Mouse (Mus musculus) gastrocnemius, postnatal 14 days (tissue): Measurements from ENCODE around the gene Zbtb3. TPM values are rescaled to one million over a fixed set of nuclear protein-coding genes. Genes with fewer than 3 reads are reported as not detected.
"Not testable (repeated sequence)": the region's sequence is repeated elsewhere in the genome, so short reads cannot be mapped to it uniquely, and the experiment has no call there.

Experiments
- DNase-seq: peaks from one replicate; pipeline ENCODE4 v3.0.0; 2021; ENCODE audit warnings: mixed read lengths
- intact Hi-C: fragments of 180-260 bp; cut with DNase I; formaldehyde crosslinking; loops from one replicate; pipeline ENCODE4 v1.15.1; 2025; ENCODE audit warnings: low total_unique reads
- total RNA-seq, 2 experiments: library from RNA; stranded (reverse); gene quantifications; 2 replicates each; pipeline ENCODE4 v1.2.3; 2021

Gene Zbtb3
- total RNA-seq, 2 experiments from 2014 or later = 0.62 to 1.5 TPM

DNA sequence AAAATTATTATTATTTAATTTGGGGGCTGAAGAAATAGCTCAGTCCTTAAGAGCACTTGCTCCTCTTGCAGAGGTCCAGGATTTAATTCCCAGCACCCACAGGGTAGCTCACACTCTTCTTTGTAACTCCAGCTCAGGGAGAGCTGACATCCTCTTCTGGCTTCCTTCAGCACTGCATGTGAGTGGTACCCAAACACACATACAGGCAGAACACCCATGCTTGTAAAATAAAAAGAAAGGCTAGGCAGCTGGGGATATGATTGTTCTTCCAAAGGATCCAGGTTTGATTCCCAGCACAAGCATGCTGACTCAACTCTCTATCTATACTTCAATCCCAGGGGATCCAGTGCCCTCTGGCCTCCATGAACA is 3.4 kb upstream of the Zbtb3 start:
- intact Hi-C loops = no loop called here
- DNase-seq = no peak

DNA sequence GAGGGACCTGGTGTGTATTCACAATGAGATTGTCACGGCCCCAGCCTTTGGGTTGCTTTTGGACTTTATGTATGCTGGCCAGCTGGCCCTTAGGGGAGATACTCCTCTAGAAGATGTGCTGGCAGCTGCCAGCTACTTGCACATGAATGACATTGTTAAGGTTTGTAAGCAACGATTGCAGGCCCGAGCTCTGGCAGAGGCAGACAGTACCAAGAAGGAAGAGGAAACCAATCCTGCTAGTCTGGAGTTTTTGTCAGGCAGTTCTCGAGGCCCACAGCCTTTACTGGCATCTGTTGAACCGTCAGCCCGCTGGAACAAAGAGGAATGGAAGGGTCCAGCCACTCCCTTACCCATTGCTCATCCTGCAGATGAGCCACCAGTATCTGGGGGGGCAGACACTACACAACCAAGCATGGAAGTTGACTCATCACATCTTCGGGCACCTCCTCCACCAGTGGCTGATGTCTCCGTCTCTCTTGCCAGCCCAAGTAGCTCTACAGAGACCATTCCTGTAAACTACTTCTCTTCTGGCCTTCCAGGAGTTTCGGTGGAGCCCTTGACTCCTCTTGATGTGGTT is 937 bp downstream of the Zbtb3 start:
- intact Hi-C loops = no loop called here
- DNase-seq = no peak

DNA sequence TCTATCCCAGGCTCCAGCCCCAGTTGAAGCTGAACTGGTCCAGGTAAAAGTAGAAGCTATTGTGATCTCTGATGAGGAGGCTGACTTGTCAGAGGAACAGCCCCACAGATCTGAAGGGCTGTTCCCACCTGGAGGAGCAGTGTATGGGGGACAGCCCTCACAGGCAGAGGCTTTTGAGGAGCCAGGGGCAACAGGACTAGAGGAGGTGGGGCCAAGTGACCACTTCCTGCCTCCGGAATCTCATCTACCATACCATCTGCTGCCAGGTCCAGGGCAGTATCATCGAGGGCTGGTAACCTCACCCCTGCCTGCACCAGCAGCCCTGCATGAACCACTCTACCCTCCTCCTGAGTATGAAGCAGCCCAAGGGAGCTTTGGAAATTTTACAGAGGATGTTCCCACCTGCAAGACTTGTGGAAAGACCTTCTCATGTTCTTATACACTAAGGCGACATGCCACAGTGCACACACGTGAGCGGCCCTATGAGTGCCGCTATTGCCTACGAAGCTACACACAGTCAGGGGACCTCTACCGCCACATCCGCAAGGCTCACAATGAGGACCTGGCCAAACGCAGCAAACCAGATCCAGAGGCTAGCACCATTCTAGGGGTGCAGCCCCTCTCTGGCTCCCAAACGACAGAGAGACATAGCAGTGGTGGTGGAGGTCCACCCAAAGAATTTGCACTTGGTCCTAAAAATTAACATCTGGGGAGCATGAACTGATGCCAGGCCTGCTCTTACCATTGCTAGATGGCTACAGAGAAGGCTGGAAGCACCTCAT is 1.7 kb downstream of the Zbtb3 start:
- intact Hi-C loops = no loop called here
- DNase-seq = no peak

DNA sequence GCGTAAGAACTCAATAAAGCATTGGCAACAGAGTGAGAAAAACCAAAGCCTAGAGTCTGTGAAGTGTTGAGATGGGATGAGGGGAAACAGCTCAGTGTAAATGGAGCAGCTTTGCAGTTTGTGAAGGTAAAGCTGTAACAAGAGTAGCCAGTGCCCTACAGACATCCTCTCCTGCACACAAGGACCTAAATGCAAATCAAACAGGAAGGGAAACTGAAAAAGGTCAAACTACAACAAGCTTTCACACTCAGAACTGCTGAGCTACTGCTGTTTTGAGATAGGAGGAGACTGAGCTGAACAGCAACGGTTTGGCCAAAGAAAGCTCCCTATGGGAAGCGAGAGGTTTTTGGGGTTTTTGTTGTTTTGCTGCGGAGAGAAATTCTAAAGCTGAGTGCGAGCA is 4.5 kb downstream of the Zbtb3 start:
- DNase-seq = no peak
- intact Hi-C loops = no loop called here

DNA sequence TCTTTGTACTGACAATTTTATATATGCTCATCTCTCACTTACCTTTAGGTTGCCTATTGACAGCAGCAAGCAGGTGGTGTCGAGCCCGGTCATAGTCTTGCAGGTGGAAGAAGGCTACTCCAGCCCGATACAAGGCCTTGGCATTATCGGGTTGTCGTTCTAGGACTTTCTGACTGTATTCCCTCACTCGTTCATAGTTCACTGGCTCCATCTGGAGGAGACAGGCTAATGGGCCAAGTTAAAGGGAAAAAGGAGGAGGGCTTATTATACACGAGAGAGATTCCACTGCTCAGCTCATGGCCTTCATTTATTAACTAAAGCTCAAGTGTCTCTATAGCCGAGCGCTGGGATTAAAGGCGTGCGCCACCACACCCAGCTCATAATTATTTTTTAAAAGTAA is 13.5 kb downstream of the Zbtb3 start:
- DNase-seq = no peak
- intact Hi-C loops = no loop called here

DNA sequence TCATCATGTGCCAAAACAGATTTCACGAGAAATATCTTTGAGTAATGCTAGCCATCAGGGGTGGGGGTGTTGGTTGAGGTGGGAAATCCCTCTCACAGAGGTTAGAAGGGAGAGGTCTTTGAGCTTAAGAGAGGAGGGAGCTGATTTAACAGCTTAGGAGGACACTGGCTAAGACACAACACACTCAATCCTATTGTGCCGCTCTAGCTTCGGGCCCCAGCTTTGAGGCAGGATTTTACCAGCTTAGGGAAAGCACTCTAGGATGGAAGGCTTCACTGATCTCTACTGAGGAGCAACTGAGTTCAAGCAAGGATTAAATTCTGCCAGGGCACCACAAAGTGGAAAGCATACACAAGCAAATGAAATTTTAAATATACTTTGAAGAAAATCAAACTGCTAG is 14.6 kb downstream of the Zbtb3 start:
- intact Hi-C loops = no loop called here
- no peak for DNase-seq

DNA sequence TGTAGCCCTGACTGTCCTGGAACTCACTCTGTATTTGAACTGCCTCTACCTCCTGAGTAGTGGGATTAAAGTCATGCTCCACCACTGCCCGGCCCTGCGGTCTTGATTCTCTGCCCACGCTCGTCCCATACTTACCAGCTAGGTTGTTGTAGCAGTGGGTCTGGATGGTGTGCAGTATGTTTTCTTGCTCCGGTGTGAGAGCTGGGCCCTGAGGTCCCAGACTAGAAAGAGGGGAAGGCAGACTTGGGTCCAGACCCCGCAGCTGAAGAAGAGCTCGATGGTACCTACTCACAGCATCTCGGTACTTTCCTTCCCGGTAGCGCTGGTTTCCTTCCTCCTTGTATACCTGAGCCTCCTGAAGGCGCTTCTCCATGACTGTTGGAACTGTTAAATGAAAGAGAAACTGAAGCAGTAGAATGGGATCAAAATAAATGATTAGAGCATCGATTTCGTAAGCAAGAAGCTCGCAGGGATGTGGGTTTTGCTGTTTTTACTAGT is 16.0 kb downstream of the Zbtb3 start:
- DNase-seq = no peak
- intact Hi-C loops = no loop called here

DNA sequence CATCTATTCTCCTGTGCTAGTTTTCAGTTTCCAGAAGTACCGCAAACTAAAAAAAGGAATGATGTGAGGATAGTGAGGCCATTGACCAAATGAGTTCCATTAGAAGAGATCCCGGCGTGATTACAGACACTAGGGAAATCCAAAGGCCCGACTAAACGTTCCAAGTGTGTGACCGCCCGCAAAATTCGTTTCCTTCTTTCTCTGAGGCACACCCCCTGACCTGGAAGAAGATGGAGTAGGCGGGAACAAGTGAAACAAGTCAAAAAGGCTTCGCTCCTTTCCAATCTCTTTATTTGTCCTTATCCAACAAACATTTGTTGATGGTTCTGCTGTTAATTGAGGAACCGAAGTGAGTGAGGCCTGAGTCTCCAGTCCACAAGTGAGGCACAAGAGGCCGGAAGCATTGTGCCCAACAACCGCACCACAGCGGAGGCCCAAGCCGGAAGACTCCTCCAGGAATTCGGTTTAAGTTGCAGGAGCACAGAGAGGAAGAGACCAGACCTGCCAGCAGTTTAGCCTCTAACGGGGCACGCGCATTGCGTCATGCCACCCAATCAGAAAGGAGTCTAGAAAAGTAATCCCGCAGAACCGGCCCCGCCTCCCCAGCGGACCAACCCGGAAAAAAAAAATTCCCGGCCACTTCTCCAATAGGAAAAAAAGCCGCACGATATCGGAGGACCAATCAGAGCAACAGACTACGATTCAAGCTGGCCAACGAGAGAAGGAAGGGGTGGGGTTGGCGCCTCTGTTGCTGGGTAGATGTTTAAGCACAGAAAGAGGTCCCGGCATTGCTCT is 16.6 kb downstream of the Zbtb3 start, which contains the start of gene Ttc9c:
TSS of gene Ttc9c (minus strand) at position 533 of the 795 bp plus-strand sequence.
- DNase-seq = peak; percentile 97
- intact Hi-C loops = no loop called here

DNA sequence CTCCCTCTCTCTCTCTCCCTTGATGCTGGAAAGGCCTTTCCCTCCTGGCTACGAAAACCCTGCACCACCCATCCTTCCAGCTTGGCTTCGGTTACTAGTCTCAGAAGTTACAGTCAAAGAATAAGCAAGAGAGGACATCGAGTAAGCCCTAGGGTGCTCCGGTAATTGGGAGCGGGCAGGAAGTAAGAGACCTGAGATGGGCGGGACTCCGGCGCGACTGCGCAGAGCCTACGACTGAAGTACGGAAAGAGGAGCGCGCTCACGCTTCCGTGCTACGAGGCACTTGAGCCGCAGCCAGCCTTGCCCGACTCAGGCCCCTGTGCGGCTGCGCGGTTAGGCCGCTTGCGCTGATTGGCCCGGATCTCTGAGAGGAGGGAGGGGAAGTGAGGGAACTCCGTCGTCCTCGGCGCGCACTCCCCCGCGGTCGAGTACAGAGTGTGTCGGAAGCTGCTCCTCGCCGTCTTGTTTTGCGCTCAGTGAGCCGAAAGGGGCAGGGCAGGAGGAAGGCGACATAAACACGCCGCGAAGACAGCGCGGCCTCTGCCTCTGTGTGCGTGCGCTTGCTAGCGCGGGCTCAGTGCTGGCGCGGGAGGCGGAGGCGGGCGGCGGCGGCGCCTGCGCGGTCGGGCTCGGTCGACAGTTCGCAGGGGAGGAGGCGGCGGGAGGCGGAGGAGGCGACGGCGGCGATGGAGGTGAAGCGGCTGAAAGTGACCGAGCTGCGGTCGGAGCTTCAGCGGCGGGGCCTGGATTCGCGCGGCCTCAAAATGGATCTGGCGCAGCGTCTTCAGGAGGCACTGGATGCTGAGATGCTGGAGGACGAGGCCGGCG is 17.5 kb downstream of the Zbtb3 start, which contains the start of gene Hnrnpul2:
TSS of gene Hnrnpul2 (plus strand) at position 415 of the 828 bp plus-strand sequence.
- peak; percentile 99 for DNase-seq
- intact Hi-C loops = no loop called here

DNA sequence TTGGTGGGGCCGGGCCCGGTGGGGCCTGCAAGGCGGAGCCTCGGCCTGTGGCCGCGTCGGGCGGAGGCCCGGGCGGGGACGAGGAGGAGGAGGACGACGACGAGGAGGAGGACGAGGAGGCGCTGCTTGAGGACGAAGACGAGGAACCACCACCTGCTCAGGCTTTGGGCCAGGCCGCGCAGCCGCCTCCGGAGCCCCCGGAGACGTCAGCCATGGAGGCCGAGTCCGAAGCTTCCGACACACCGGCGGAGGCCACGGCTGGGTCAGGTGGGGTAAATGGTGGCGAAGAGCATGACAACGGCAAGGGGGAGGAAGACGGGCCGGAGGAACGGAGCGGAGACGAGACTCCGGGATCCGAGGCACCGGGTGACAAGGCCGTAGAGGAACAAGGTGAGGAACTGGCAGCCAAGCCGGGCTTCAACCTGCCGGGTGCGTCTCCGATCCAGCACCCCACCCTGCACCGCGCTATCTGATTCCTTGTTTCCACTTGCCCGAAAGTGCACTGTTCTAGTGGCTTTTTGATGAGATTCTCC is 18.1 kb downstream of the Zbtb3 start:
- intact Hi-C loops = no loop called here
- no peak for DNase-seq

DNA sequence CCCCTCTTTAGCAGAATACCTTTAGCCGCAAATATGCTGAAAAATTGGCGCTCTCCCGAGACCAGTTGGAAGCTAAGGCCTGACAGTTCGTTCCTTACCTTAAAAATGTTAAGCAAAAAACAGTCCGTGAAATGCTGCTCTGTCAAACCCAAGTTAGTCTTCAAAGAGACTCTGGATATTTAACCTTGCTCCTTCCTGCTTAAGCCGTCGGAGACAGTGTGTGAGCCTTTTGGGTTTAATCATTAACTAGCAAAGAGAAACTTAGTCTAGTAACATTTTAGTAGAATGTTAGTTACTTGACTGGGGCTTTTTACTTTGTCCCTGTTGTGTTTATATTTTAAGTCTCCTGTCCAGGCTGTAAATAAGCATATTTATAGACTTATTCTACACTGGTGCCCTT is 18.8 kb downstream of the Zbtb3 start:
- no peak for DNase-seq
- intact Hi-C loops = no loop called here

DNA sequence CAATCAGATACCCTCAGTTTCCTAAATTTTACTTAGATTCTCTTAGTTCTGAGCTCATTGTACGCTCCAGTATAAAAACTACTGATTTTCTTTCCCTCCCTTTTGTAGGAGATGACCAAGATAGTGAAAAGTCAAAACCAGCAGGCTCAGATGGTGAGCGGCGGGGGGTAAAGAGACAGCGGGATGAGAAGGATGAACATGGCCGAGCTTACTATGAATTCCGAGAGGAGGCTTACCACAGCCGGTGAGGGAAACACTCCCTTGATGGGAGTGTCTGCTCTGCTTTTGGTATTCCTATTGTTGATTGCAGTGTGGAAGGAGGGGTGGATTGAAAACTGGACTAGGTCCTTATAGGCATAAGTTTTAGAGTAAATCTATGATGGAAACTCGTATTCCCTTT is 20.3 kb downstream of the Zbtb3 start:
- intact Hi-C loops = no loop called here
- no peak for DNase-seq

DNA sequence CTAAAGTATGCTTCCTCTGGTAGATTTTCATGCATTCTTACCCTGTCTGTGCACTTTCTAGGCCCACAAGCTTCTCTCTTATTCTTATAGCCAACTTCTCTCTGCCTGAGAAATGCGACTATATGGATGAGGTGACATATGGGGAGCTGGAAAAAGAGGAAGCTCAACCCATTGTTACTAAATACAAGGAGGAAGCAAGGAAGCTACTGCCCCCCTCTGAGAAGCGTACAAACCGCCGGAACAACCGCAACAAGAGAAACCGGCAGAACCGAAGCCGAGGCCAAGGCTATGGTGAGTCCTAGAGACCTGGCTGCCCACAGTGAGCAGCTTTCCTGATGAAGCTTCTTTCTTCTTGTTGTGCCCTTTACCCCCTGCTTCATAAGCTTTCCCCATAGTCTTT is 27.3 kb downstream of the Zbtb3 start, which contains the start of gene AC129217.1:
TSS of gene AC129217.1 (plus strand) at position 114 of the 400 bp plus-strand sequence.
- DNase-seq = no peak
- intact Hi-C loops = no loop called here

DNA sequence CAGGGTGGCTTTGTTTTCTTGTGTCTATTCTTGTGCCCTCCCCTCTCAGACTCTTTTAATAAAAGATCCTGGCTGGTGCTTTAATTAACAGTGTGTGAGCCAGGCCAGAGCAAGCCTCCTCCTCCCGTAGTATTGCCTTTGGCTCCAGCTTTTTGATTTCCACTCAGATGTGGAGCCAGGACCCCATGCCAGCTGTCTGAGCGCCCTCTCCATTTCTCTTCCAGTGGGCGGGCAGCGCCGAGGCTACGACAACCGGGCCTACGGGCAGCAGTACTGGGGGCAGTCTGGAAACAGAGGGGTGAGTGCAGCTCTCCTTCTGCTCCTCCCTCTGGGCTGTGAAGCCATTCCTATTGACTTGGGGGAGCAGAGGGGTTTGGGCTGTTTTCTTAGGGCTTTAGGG is 28.3 kb downstream of the Zbtb3 start:
- intact Hi-C loops = no loop called here
- DNase-seq = no peak

DNA sequence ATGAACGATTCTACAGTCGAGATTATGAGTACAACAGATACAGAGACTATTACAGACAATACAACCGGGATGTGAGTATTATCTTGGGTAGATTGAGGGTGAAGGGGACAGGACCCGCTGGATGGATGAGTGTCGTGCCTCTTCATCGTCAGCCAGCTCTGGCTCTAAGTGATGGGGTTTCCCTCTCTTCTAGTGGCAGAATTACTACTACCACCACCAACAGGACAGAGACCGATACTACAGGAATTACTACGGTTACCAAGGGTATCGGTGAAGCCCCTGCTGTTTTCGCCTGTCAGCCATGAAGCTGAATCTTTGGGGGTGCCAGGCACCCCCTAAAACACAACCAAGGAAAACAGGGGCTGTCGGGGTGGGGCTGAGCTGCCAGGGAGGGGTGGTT is 28.9 kb downstream of the Zbtb3 start:
- DNase-seq = no peak
- intact Hi-C loops = no loop called here

DNA sequence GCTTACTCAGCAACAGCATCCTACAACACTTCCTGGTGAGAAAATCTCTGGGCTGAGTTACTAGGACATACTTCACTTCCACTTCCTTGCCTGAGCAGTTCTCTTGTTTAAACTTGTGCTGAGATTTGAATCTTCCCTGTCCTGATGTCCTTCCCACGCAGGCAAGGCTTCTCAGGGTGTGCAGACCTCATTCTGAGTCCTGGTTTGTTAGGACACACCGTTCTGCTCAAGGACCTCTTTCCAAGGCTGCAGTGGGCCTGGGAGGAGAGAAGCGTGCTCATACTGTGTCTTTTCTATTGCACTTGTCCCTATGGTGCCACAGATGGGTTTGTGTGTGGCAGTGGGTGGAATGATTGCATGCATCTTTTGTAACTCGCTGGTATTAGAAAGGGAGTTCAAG is 30.6 kb downstream of the Zbtb3 start:
- no peak for DNase-seq
- intact Hi-C loops = no loop called here

DNA sequence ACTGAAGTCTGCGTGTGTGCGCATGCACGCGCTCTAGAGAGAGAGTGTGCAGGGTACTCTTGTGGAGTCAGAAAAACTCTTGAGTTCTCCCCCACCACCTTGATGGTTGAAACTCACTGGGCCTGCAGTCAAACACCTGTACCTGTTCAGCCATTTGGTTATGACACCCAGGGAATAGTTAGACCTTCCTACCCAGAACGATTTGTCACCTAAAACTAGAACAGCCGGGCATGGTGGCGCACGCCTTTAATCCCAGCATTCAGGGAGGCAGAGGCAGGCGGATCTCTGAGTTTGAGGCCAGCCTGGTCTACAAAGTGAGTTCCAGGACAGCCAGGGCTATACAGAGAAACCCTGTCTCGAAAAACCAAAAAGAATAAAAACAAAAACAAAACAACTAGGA is 34.0 kb downstream of the Zbtb3 start:
- DNase-seq, intact Hi-C loops: not testable (repeated sequence)

DNA sequence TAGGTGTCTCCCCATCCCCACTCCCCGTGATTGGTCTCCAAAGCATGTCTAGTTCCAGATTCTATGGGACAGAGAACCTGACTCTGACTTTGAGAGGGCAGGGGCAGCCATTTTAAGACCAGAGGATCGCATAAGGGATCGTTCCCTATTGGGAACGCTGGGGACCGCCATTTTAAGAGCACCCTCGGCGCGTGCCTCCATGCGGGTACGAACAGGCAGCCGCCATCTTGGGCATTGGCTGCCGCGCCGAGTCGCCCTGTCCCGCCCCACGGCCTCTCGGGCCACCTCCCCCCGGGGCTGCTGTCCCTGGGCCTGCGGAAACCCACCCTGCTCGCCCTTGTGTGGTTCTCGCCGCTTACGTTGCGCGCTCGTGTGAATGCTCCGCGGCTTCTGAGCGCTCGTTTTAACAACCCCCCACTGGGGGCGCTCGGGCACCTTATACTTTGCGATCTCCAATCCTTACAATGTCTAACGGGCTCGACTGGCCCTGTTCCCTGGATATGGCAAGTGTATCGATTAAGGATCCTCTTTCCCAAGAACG is 35.0 kb downstream of the Zbtb3 start, which contains the start of gene Bscl2:
TSS of gene Bscl2 (plus strand) at position 217 of the 541 bp plus-strand sequence.
- peak; percentile 82 for DNase-seq
- intact Hi-C loops = no loop called here
